Mouse (Mus musculus) intestine, embryonic 16.5 days (tissue): Measurements from ENCODE around the gene Rtbdn. TPM values are rescaled to one million over a fixed set of nuclear protein-coding genes. Genes with fewer than 3 reads are reported as not detected.
A peak's percentile ranks its signal among the peaks of the same experiment; 100 is the strongest.

Experiments
- ATAC-seq: fragments of 200-750 bp; cut with Nextera tagmentation; 2 replicates; pipeline ENCODE4 v1.8.0; 2017; ENCODE audit warnings: moderate TSS enrichment, moderate library complexity
- H3K27ac ChIP-seq: fragments of 300-500 bp; sonication (generic); 2 replicates; pipeline ENCODE4 v1.5.1; 2014; ENCODE audit warnings: mild to moderate bottlenecking, low read length
- H3K27me3 ChIP-seq: fragments of 300-500 bp; sonication (generic); replicated peaks from 2 replicates; pipeline ENCODE4 v1.6.1; 2014; ENCODE audit warnings: low read length, control low read depth, mixed read lengths; ENCODE audit not compliant: control insufficient read depth, insufficient read depth
- H3K36me3 ChIP-seq: fragments of 300-500 bp; sonication (generic); 2 replicates; pipeline ENCODE4 v1.6.1; 2014; ENCODE audit warnings: low read length, control low read depth; ENCODE audit not compliant: control insufficient read depth, insufficient read depth
- H3K4me1 ChIP-seq: fragments of 300-500 bp; sonication (generic); 2 replicates; pipeline ENCODE4 v1.6.1; 2014; ENCODE audit warnings: low read length, control low read depth, mixed read lengths; ENCODE audit not compliant: control insufficient read depth, insufficient read depth
- H3K4me2 ChIP-seq: fragments of 300-500 bp; sonication (generic); 2 replicates; pipeline ENCODE4 v1.6.1; 2014; ENCODE audit warnings: low read depth, low read length, control low read depth
- H3K4me3 ChIP-seq: fragments of 300-500 bp; sonication (generic); 2 replicates; pipeline ENCODE4 v1.5.1; 2014; ENCODE audit warnings: mild to moderate bottlenecking, low read length
- H3K9ac ChIP-seq: fragments of 300-500 bp; sonication (generic); 2 replicates; pipeline ENCODE4 v1.6.1; 2014; ENCODE audit warnings: low read depth, low read length
- H3K9me3 ChIP-seq: fragments of 300-500 bp; sonication (generic); 2 replicates; pipeline ENCODE4 v1.6.1; 2016; ENCODE audit warnings: low read length, control low read depth; ENCODE audit not compliant: control insufficient read depth
- WGBS: fragments of 180-500 bp; shearing (Covaris S2); extraction: QIAGEN DNeasy Blood & Tissue Kit; methylation state at CpG from one replicate; pipeline ENCODE4 v1.1.7; 2014; 5-methylcytosine and 5-hydroxymethylcytosine counted together
- polyA plus RNA-seq: library from polyadenylated mRNA; unstranded; fragments of >200 nt; fragmentation: Nextera tagmentation; extraction: Ambion mirVana; gene quantifications from 2 replicates; pipeline ENCODE4 v1.2.1, GENCODE M21; 2015

Gene Rtbdn
- polyA plus RNA-seq, 1 experiment from 2014 or later: 0.24 TPM

DNA sequence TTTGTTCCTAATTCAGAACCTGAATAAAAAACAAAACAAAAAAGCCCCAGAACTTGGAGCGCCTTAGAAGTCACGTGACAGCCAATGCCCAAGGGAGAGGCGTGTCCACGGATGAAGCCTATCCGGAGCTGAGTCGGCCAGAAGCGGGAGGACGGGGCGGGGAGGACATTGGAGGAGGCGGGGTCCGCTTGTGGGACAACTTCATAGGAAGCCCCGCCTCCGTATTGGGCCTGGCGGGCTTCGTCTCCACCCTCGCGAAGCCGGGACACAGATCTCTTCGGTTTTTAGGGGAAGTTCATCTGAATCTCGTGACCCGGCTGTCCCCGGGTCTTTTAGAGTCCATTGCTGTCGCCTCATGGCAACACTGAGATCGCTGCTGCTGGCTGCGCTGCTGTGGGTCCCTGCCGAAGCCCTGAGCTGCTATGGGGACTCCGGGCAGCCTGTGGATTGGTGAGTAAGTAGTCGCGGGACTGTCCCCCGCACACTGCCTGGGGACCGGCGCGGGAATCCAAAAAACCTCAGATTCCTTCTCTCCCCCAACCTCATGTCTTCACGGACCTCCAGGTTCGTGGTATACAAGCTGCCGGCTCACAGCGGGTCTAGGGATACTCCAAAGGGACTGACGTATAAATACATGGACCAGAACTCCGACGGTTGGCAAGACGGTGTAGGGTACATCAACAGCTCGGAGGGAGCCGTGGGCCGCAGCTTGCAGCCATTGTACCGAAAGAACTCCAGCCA, 38.2 kb upstream of the Rtbdn start, which contains the start of gene Dnase2a:
Gene Dnase2a, plus strand, starts transcription at position 140 of the 741 bp plus-strand sequence.
- ATAC-seq: peak; percentile 91
- 1% methylated on average over 45 of the region's 45 CpGs for WGBS
- H3K9ac ChIP-seq: peak within 1 kb of the TSS; percentile 73
- H3K4me2 ChIP-seq: peak within 1 kb of the TSS; percentile 93
- no peaks in the 10 kb centered on the region for H3K36me3 ChIP-seq
- H3K27ac ChIP-seq: no peak within 1 kb of the TSS
- no peaks in the 10 kb centered on the region for H3K9me3 ChIP-seq
- H3K4me3 ChIP-seq: peak within 1 kb of the TSS; percentile 66
- peaks cover 11% of the 10 kb centered on the region; the same call in 1 of the 2 replicates for H3K4me1 ChIP-seq
- peaks cover 23% of the 10 kb centered on the region for H3K27me3 ChIP-seq

DNA sequence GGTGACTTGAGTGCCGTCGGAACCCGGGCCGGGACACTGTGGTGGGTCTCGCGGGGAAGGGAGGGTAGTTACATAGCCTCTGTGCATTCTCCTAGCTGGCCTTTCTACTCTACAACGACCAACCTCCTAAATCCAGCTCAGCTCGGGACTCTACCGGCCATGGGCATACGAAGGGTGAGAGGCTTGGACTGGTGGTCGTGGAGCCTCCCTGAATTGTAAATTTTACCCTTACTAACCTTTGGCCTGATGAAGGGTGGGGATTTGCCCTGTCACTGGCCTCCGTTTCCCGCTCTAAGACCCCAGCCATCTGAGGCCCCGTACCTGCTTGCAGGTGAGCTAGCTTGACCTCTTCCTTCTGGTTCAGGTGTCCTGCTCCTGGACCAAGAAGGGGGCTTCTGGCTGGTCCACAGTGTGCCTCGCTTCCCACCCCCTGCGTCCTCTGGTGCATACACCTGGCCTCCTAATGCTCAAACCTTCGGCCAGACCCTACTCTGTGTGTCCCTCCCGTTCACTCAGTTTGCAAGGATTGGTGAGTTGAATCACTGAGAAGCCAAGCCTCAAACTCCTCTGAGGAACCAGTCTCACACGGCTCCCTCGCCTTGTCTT, 37.5 kb upstream of the Rtbdn start:
- Histone ChIP-seq H3K9ac (peak overlapping the region; percentile 73), H3K27me3 (peaks cover 23% of the 10 kb centered on the region), H3K9me3 (peaks cover 4% of the 10 kb centered on the region; the same call in 1 of the 2 replicates), H3K27ac (no peak overlapping the region), H3K4me2 (peak overlapping the region; percentile 93), H3K36me3 (no peaks in the 10 kb centered on the region), H3K4me1 (peaks cover 11% of the 10 kb centered on the region; the same call in 1 of the 2 replicates), H3K4me3 (peak overlapping the region; percentile 66)
- 51% methylated on average over 20 of the region's 20 CpGs for WGBS
- no peak for ATAC-seq

DNA sequence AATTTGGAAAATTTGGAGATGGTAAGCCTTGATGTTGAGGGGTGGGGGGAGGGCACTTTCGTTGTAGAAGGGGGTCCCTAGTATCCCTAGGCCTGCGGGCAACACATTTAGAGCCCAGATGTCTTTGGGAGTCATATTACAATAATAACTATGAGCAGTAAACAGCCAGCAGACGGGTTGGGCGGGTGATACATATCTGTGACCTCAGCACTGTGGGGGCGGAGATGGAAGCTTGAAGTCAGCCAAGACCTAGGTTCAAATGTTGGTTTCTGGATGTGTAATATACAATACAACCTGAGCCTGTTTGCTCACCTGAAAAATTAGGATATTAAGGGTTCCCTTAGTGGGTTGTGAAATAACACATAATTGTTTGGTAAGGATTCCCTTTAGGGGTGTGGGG, 36.8 kb upstream of the Rtbdn start:
- Histone ChIP-seq H3K9ac (no peak overlapping the region), H3K27ac (no peak overlapping the region), H3K4me2 (no peak overlapping the region), H3K4me1 (peaks cover 11% of the 10 kb centered on the region; the same call in 1 of the 2 replicates), H3K27me3 (peaks cover 23% of the 10 kb centered on the region), H3K4me3 (no peak overlapping the region), H3K36me3 (no peaks in the 10 kb centered on the region), H3K9me3 (peaks cover 4% of the 10 kb centered on the region; the same call in 1 of the 2 replicates)
- WGBS: 69% methylated on average over 5 of the region's 5 CpGs
- ATAC-seq: no peak

GRCm38 (mm10) chr8:84910551-84910950, 36.2 kb upstream of the Rtbdn start:
- WGBS: 87% methylated on average over 6 of the region's 6 CpGs
- Histone ChIP-seq H3K27ac (no peak overlapping the region), H3K36me3 (no peaks in the 10 kb centered on the region), H3K4me1 (peaks cover 11% of the 10 kb centered on the region; the same call in 1 of the 2 replicates), H3K9me3 (peaks cover 4% of the 10 kb centered on the region; the same call in 1 of the 2 replicates), H3K4me3 (no peak overlapping the region), H3K9ac (no peak overlapping the region), H3K4me2 (no peak overlapping the region), H3K27me3 (peaks cover 23% of the 10 kb centered on the region)
- ATAC-seq: no peak

DNA sequence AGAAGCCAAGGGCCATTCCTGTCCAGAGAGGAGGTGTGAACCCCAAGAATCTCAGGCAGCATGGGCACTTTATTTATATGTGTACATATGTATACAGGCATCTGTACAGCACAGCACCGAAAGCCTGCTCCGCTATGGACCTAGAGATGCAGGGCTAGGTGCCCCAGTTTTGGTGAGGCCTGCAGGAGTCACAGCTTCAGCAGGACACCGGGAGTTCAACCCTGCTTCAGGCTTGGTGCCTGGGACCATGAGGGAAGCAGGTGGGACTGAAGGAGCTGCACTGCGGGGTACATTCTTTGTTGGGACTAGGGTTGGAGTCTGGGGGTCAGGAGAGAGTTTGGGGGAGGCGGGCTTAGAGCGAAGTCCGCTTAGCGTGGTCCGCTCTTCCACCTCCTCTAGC, 34.9 kb upstream of the Rtbdn start:
- no peak overlapping the region for H3K4me2 ChIP-seq
- H3K27ac ChIP-seq: no peak overlapping the region
- H3K4me3 ChIP-seq: no peak overlapping the region
- H3K9me3 ChIP-seq: peaks cover 4% of the 10 kb centered on the region; the same call in 1 of the 2 replicates
- H3K9ac ChIP-seq: no peak overlapping the region
- no peak for ATAC-seq
- peaks cover 11% of the 10 kb centered on the region; the same call in 1 of the 2 replicates for H3K4me1 ChIP-seq
- peaks cover 25% of the 10 kb centered on the region for H3K27me3 ChIP-seq
- no peaks in the 10 kb centered on the region for H3K36me3 ChIP-seq
- WGBS: 88% methylated on average over 9 of the region's 9 CpGs

GRCm38 (mm10) chr8:84912391-84912790, 34.4 kb upstream of the Rtbdn start:
- 26% methylated on average over 27 of the region's 27 CpGs for WGBS
- Histone ChIP-seq H3K4me3 (peak overlapping the region; percentile 53), H3K9me3 (peaks cover 4% of the 10 kb centered on the region; the same call in 1 of the 2 replicates), H3K9ac (peak overlapping the region; percentile 64), H3K4me1 (peaks cover 11% of the 10 kb centered on the region; the same call in 1 of the 2 replicates), H3K27me3 (peaks cover 25% of the 10 kb centered on the region), H3K4me2 (peak overlapping the region; percentile 87), H3K27ac (no peak overlapping the region), H3K36me3 (no peaks in the 10 kb centered on the region)
- ATAC-seq: no peak

DNA sequence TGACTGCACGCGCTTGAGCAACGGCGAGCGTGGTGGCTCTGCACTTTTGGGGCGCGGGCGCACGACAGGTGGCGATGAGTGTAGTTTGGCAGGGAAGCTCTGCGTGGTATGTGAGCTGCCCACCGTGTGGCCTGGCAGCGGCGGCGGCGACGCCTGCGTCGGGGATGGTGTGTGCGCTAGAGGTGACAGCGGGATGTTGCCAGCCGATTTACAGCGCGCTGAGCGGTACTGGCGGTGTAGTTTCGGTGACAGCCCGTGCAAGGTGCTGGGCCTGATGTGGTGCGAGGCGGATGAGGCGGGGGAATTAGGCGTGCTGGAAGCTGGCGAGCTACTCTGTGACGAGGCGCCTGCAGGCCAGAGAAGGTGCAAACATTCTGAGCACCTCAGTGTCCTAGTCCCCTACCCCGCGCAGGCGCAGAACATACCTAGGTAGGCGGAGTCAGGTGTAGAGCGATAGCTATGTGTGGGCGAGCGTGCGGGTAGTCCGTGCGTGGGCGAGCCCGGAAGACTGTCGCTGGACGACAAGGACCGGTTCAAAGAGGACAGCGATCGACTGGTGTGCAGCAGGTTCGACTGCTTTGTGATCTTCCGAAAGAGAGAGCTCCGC, 33.8 kb upstream of the Rtbdn start:
- peak overlapping the region; percentile 64 for H3K9ac ChIP-seq
- peak overlapping the region; percentile 53 for H3K4me3 ChIP-seq
- WGBS: 1% methylated on average over 55 of the region's 55 CpGs
- peak overlapping the region; percentile 87 for H3K4me2 ChIP-seq
- H3K4me1 ChIP-seq: peaks cover 11% of the 10 kb centered on the region; the same call in 1 of the 2 replicates
- peak; percentile 77 for ATAC-seq
- H3K27me3 ChIP-seq: peaks cover 25% of the 10 kb centered on the region
- no peak overlapping the region for H3K27ac ChIP-seq
- peaks cover 4% of the 10 kb centered on the region; the same call in 1 of the 2 replicates for H3K9me3 ChIP-seq
- H3K36me3 ChIP-seq: no peaks in the 10 kb centered on the region

DNA sequence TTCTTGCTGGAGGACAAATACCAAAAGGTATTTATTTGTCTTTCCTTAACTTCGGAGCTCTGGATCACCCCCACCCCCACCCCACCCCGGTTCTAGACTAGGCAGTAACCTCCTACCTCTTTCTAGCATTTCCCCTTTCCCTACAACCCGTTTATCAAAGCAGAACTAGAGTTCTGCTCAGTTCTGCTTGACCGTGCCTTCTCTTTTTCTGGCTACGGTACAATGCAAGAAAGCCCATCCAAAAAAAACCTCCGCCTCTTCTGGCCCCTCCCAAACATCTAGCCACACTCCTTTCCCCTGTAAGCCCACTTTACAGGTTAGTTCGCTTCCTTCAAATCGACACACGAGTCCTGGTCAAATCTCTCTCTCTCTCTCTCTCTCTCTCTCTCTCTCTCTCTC, 33.3 kb upstream of the Rtbdn start:
- no peak for ATAC-seq
- H3K36me3 ChIP-seq: no peaks in the 10 kb centered on the region
- peaks cover 4% of the 10 kb centered on the region; the same call in 1 of the 2 replicates for H3K9me3 ChIP-seq
- peak overlapping the region; percentile 87 for H3K4me2 ChIP-seq
- peaks cover 25% of the 10 kb centered on the region for H3K27me3 ChIP-seq
- H3K4me1 ChIP-seq: peaks cover 11% of the 10 kb centered on the region; the same call in 1 of the 2 replicates
- H3K9ac ChIP-seq: peak overlapping the region; percentile 64
- WGBS: 14% methylated on average over 9 of the region's 9 CpGs
- no peak overlapping the region for H3K27ac ChIP-seq
- H3K4me3 ChIP-seq: peak overlapping the region; percentile 53

DNA sequence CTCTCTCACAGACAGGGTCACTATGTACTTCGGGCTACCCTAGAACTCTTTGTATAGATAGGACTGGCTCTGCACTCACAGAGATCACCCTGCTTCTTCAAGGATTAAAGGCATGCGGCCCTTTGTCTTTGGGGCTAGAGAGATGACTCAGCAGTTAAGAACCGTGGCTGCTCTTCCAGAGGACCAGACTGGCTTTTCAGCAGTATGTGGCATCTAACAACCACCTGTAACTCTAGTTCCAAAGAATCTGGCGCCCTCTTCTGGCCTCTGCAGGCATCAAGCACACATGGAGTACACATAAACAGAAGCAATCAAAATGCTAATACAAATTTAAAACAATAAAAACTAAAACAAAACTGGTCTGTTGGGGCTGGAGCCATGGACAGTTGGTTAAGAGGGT, 32.8 kb upstream of the Rtbdn start:
- Histone ChIP-seq H3K36me3 (no peaks in the 10 kb centered on the region), H3K9ac (no peak overlapping the region), H3K4me3 (no peak overlapping the region), H3K9me3 (peaks cover 4% of the 10 kb centered on the region; the same call in 1 of the 2 replicates), H3K27ac (no peak overlapping the region), H3K27me3 (peaks cover 25% of the 10 kb centered on the region), H3K4me1 (peaks cover 9% of the 10 kb centered on the region; the same call in 1 of the 2 replicates), H3K4me2 (no peak overlapping the region)
- WGBS: 28% methylated on average over 4 of the region's 4 CpGs
- ATAC-seq: no peak
